ENCODE assay signal across 9 mouse cellular contexts in the genomic region with DNA sequence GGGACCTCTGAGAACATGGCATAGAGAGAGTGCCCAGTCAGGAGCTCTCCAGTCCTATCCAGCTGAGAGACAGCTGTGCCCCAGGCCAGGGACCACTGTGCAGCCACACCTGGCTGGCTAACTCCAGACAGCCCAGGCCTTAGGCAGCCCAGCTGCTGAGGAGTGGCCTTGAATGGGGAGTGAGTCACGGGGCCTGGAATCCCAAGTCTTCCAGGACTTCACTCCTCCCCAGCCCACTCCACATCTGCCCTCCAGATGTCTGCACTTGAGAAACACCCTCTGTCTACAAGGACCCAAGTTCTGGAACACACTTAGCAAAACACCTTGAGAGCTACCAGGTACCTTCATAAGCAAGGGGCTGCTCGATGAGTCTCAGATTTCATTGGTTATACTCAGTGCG. TPM values are rescaled to one million over a fixed set of nuclear protein-coding genes. Genes with fewer than 3 reads are reported as not detected.
A peak's percentile ranks its signal among the peaks of the same experiment; 100 is the strongest.
DNase-seq lines count a peak whose midpoint lies in the region; ATAC-seq and TF ChIP-seq lines count a peak whose summit lies in the region.
"Had no signal": no experiment of that assay in that cellular context is flagged by ENCODE, and none has a peak within 500 bp of the region (broad histone marks: within the 10 kb centered on the region; RNA-seq: fewer than 3 reads in every experiment).

No protein-coding gene starts in this region.

- no peak for TF ChIP-seq CTCF in thymus, adult 2 months (IDR thresholded peaks at IDR 0.05; ENCODE audit: borderline replicate concordance, control insufficient read depth, extremely low read depth, insufficient read depth, low read length, poor library complexity)

- no peak for TF ChIP-seq POLR2A in thymus, adult 2 months (IDR thresholded peaks at IDR 0.05; ENCODE audit: control insufficient read depth, extremely low read depth, insufficient read depth, low read length, poor library complexity)

- H3K27ac ChIP-seq in heart, embryonic 13.5 days (replicated peaks) = no peak overlapping the region
- H3K27ac ChIP-seq in thymus, adult 2 months (ENCODE audit: control insufficient read depth, insufficient read depth, low read length) = no peak overlapping the region
- H3K27ac ChIP-seq in liver, embryonic 12.5 days = no peak overlapping the region
- no peak overlapping the region for H3K27ac ChIP-seq in hindbrain, embryonic 12.5 days

- peaks cover 64% of the 10 kb centered on the region for H3K4me1 ChIP-seq in heart, embryonic 13.5 days
- H3K4me1 ChIP-seq in thymus, adult 2 months (replicated peaks; ENCODE audit: control insufficient read depth, insufficient read depth, low read length) = peaks cover 5% of the 10 kb centered on the region
- H3K4me1 ChIP-seq in liver, embryonic 12.5 days = peaks cover 25% of the 10 kb centered on the region; the same call in 1 of the 2 replicates
- peaks cover 49% of the 10 kb centered on the region for H3K4me1 ChIP-seq in hindbrain, embryonic 12.5 days

- no peak for ATAC-seq in heart, embryonic 13.5 days (ENCODE audit: extremely low read depth, insufficient number of reproducible peaks, low FRiP score, low TSS enrichment)
- ATAC-seq in liver, embryonic 12.5 days = no peak
- no peak for ATAC-seq in hindbrain, embryonic 12.5 days (ENCODE audit: low FRiP score)

- peak overlapping the region; percentile 28; the same call in 1 of the 2 replicates for H3K9ac ChIP-seq in heart, embryonic 13.5 days
- H3K9ac ChIP-seq in liver, embryonic 12.5 days = no peak overlapping the region
- no peak overlapping the region for H3K9ac ChIP-seq in hindbrain, embryonic 12.5 days

- no peak overlapping the region for H3K4me2 ChIP-seq in heart, embryonic 13.5 days
- H3K4me2 ChIP-seq in liver, embryonic 12.5 days = no peak overlapping the region
- H3K4me2 ChIP-seq in hindbrain, embryonic 12.5 days (replicated peaks) = no peak overlapping the region
- H3K4me2 ChIP-seq: liver, embryonic 11.5 days had no signal

- H3K36me3 ChIP-seq in heart, embryonic 13.5 days = peaks cover 7% of the 10 kb centered on the region; the same call in 1 of the 2 replicates
- H3K36me3 ChIP-seq in thymus, adult 2 months (ENCODE audit: control insufficient read depth, insufficient read depth, low read length) = no peaks in the 10 kb centered on the region
- H3K36me3 ChIP-seq in liver, embryonic 12.5 days = no peaks in the 10 kb centered on the region
- H3K36me3 ChIP-seq in hindbrain, embryonic 12.5 days = no peaks in the 10 kb centered on the region

- DNase-seq in adrenal gland, postnatal 10 days = peak; percentile 52
- DNase-seq in adrenal gland, postnatal 4 days (ENCODE audit: low spot score in 2 of 2) = no peak
- DNase-seq in ovary, adult 18-20 months (ENCODE audit: low spot score) = peak; percentile 47
- DNase-seq in ovary, postnatal 14 days (ENCODE audit: low spot score) = no peak
- no peak for DNase-seq in thymus, adult 2 months

- no peaks in the 10 kb centered on the region for H3K27me3 ChIP-seq in heart, embryonic 13.5 days (replicated peaks)
- no peaks in the 10 kb centered on the region for H3K27me3 ChIP-seq in thymus, adult 2 months (ENCODE audit: control insufficient read depth, insufficient read depth, low read length)
- no peaks in the 10 kb centered on the region for H3K27me3 ChIP-seq in liver, embryonic 12.5 days (replicated peaks)
- H3K27me3 ChIP-seq in hindbrain, embryonic 12.5 days = no peaks in the 10 kb centered on the region; the same call in 1 of the 2 replicates

- 70% methylated on average over 3 of the region's 3 CpGs for WGBS in heart, embryonic 13.5 days
- 97% methylated on average over 3 of the region's 3 CpGs for WGBS in thymus, adult 2 months
- WGBS in liver, embryonic 12.5 days (ENCODE audit: insufficient replicate concordance) = 74% methylated on average over 3 of the region's 3 CpGs
- 75% methylated on average over 3 of the region's 3 CpGs for WGBS in hindbrain, embryonic 12.5 days

- no peaks in the 10 kb centered on the region for H3K9me3 ChIP-seq in heart, embryonic 13.5 days
- no peaks in the 10 kb centered on the region for H3K9me3 ChIP-seq in liver, embryonic 12.5 days (replicated peaks)
- H3K9me3 ChIP-seq in hindbrain, embryonic 12.5 days (replicated peaks) = no peaks in the 10 kb centered on the region

- no peak overlapping the region for H3K4me3 ChIP-seq in heart, embryonic 13.5 days
- H3K4me3 ChIP-seq in thymus, adult 2 months (ENCODE audit: control insufficient read depth, insufficient read depth, low read length) = no peak overlapping the region
- no peak overlapping the region for H3K4me3 ChIP-seq in liver, embryonic 12.5 days
- no peak overlapping the region for H3K4me3 ChIP-seq in hindbrain, embryonic 12.5 days

RNA-seq across cellular contexts. Expression of a gene that starts 51.5 kb away (rescaled TPM):
- total RNA-seq in adrenal gland, postnatal 10 days (2021) = 10 to 100 TPM; 94.9 to 97.9 TPM
- 100 to 1,000 TPM in 1 of 2 experiments, 10 to 100 TPM in 1; 98.5 to 108 TPM for total RNA-seq in adrenal gland, postnatal 4 days (2021)
- 207 and 208 TPM in 2 replicates for polyA plus RNA-seq in heart, embryonic 13.5 days (2015; fragmentation: Nextera tagmentation; extraction: Ambion mirVana)
- polyA plus RNA-seq in thymus, adult 2 months (2012; rRNA removed) = 333 and 390 TPM in 2 replicates
- polyA plus RNA-seq in liver, embryonic 12.5 days (2016; fragmentation: Nextera tagmentation; extraction: Ambion mirVana) = 56.2 and 60.7 TPM in 2 replicates
- polyA plus RNA-seq in hindbrain, embryonic 12.5 days (2016; fragmentation: Nextera tagmentation; extraction: Ambion mirVana) = 47.7 and 54.1 TPM in 2 replicates

Comparison
In these comparisons a context has a peak if more than half of its experiments do, and no peak if none do; other contexts are left out.
1. DNase-seq: peak in adrenal gland, postnatal 10 days (single experiment) and ovary, adult 18-20 months (single experiment); none in adrenal gland, postnatal 4 days (0 of 2), ovary, postnatal 14 days (single experiment) and thymus, adult 2 months (single experiment).